Mouse (Mus musculus) ES-E14 (cell line): ENCODE measurements at regions not wholly inside any gene's neighbourhood (a gene's known extent, or its start where the extent isn't known, plus 50 kb on each side); places are given as distances from the start of the nearest gene placed in this dataset.

Experiments used
- HCFC1 ChIP-seq: IDR thresholded peaks from 2 replicates; pipeline ENCODE4 v1.6.1; 2012; ENCODE audit warnings: low read length, inconsistent platforms, borderline replicate concordance; ENCODE audit not compliant: insufficient read depth
- MAFK ChIP-seq: IDR thresholded peaks from 2 replicates; pipeline ENCODE4 v1.6.1; 2014; ENCODE audit warnings: mild to moderate bottlenecking, low read depth, low read length, inconsistent platforms; ENCODE audit not compliant: insufficient read depth
- ZNF384 ChIP-seq: IDR thresholded peaks from 2 replicates; pipeline ENCODE4 v1.6.1; 2012; ENCODE audit warnings: low read depth, low read length, inconsistent platforms

DNA sequence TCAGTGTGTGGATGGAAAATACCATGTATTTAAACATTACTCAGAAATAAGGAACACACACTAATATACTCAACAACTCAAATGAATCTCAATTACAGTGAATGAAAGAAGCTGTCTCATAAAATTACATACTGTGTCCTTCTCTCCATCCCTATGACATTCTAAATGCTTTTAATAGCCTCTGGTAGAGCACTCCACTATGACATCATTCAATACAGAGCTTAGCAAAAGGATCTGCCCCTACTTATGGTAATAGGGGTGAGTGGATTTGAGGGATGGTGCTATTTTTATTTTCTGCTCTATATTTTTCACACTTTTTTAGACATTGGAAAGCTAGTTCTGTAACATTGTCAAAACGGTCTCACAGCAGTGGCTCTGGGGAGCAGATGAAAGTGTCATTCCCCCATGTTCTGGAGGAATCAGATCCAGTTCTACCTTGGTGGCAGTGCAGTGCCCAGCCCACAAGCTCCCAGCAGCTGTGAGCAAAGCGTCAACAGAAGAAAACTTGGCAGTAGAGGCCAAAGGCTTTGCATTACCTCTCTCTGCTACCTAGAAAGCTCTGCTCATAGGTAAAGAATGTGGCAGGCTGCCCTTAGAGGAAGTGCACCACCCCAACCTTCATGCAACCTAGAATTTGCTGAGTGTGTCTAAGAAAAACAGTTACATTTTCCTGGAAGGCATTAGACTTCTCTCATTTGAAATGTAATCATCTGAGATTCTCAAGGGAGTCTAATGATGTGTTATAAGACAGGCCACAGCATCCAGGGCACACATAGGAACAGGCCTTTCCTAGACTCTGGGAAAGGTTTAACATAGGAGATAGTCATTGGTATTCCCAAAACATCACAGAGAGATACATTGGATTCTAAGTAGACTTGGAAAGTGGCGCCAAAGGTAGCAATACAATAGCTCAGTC is 138.1 kb downstream of the Snx19 start:
- TF ChIP-seq ZNF384 (no peak), MAFK (no peak), HCFC1 (no peak)
